Mouse (Mus musculus) olfactory bulb, adult 2 months (tissue): ENCODE results near the gene Eapp.

Source experiments
- CTCF ChIP-seq: fragments of 200-500 bp; IDR thresholded peaks from 2 replicates; pipeline ENCODE4 v1.5.1; 2012; ENCODE audit warnings: low read depth, mild to moderate bottlenecking, low read length, moderate library complexity; ENCODE audit not compliant: insufficient read depth
- POLR2A ChIP-seq: fragments of 200-500 bp; IDR thresholded peaks from 2 replicates; pipeline ENCODE4 v1.6.1; 2012; ENCODE audit warnings: mild to moderate bottlenecking, low read depth, low read length, moderate library complexity; ENCODE audit not compliant: insufficient read depth

GRCm38 (mm10) chr12:54651158-54651557 is 44.5 kb downstream of the Eapp start:
- TF ChIP-seq CTCF: no peak
- no peak for TF ChIP-seq POLR2A
